Mouse (Mus musculus): ENCODE results near the gene Ankrd11.

Gene Ankrd11

DNA sequence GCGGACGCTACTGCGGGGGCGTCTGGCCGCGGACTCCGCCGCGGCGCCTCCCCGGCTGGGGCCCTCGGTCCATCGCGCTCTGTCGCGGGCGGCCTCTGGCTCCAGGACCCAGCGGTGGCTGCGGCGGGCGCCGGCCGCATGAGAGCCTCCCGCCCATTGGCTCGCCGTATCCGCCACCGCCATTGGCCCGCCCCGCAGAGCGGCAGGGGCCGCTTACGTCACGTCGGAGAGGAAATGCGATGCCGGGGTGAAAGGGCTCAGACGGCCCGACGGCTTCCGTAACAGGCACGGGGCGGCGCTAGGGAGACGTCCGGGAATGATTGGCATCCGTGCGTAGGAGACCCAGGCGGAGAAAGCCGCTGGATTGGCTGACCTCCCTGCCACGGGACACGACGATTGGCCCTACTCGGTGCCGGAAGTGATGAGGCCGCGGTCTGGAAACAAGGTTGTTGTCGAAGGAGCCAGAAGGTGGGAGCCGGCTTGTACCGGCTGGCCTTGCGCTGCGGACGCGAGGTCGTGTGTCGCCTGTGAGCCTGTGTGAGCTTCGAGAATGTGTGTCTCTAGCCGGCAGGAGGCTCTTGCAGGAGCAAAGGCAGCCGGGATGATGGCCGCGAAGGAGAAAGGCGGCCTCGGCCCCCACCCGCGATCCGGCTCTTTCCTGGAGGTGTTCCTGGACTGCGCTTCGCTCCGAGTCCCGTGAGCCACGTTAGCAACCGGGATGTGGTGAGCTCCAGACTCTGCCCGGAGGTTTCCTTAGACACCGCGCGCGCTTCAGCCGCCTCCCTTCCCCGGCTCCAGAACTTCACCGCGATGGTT is at the start of gene Ankrd11:
Gene Ankrd11 (minus strand): TSS at position 120 of the 816 bp plus-strand sequence.
- in situ Hi-C loops (cut with MboI, MseI) = no loop called here

DNA sequence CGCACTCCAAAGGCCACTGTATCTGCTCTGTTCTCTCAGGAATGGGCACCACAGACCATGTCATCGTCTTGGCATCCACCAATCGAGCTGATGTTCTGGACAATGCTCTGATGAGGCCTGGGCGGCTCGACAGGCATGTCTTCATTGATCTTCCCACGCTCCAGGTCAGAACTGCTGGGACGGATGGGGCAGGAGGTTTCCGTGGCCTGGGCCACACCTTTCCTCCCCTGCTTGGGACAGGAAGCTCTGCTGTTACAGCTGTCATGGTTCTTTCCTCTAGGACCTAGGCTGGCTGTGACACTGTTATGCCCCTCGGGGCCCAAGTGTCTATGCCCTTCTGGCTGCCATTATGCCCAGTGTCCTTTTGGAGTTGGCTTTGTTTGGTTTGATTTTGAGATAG is 45.2 kb upstream of the Ankrd11 start:
- in situ Hi-C loops (cut with MboI, MseI) = no loop called here

DNA sequence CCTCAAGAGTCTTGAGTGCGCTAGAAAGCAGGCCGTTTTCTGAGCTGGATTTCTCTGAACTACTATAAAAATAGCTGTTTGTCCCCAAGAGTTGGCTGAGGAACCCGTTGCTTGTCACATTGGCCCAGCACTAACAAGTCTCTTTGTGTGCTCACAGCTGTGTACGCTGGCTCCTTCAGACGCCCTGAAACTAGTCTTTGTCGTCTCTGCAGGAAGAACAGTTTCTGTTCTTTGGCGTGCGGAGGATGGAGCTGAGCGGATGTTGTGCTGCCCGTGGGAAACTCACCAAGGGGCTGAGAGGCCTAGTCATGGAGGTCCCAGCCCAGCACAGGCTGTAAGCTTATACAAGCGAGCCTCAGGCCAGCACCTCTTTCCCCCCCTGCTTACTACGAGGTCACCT is 41.5 kb upstream of the Ankrd11 start:
- in situ Hi-C loops (cut with MboI, MseI) = no loop called here

DNA sequence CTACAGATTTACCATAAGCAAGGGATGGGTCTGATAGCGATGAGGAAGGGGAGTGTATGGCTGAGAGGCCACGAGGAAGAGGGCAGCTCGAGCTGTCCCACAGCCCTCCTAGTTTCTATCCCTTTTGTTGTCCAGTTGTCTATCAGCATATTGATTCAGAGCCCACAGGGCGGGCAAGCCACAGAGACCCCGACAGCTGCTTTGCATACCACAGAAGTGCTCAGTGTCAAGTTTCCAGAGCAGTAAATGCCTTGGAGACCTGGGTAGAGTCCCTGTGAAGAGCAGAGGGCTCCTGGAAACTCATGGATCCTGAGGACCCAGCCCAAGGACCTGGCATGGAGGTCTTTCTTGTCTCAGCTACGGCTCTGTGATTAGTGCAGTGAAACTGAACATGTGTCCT is 40.9 kb upstream of the Ankrd11 start:
- in situ Hi-C loops (cut with MboI, MseI) = no loop called here

DNA sequence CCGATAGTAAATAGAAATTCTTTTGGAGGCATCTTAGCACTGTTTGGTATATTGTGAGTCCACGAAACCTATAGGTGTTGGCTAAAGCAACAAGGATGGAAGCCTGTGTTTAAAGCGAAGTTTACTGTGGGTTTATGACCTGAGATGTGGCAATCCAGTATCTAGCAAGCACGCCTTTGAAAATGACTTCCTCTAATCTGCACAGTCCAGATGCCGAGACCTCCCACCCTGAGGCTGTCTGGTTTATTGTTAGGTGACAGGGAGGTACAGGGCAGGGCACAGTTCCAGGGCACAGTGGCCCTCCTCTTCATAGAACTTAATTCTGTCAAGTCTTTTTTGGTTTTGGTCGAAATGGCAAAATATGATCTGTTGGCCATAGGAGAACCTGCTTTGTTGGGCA is 35.1 kb upstream of the Ankrd11 start:
- in situ Hi-C loops (cut with MboI, MseI) = no loop called here

DNA sequence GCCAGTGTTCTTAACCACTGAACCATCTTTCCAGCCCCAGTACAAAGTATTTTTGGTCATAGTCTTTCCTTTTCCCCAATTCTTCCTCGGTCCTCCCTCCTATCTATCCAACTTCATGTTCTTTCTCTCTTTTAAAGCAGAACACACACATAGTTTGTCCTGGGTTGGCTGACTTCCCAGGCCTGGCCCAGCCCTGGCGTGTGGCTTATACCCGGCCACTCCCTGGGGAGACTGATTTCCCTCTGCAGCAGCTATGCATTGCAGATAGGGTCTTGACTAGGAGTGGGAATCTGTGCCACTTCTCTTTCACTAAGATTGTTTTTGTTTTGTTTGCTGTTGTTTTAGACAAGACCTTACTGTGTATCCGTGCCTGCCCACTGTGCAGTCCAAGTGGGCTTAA is 29.1 kb upstream of the Ankrd11 start:
- in situ Hi-C loops (cut with MboI, MseI) = no loop called here

DNA sequence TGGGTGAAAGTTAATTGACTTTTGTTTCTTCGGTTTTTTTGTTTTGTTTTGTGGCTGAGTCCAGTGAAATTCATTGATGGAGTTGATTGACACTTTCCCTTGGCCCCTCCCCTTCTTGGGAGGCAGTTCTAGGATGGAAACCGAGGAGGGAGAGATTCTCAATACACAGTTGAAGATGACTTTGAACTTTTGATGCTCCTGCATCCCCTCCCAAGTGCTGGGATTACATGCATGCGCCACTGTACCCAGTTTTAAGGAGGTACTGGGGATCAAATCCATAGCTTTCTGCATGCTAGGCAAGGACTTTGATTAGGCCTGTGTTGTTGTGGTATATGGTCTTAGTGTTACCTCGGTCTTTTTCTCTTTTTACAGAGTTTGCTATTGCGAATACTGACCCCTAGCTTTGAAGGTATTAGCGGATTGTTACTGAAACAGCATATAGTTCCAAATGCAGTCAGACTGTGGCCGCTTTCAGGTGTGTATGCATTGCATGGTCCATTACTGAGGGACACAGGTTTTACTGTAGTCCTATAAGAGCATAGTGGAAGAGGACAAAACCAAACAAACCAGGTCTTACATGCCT is 24.1 kb upstream of the Ankrd11 start:
- in situ Hi-C loops (cut with MboI, MseI) = no loop called here

DNA sequence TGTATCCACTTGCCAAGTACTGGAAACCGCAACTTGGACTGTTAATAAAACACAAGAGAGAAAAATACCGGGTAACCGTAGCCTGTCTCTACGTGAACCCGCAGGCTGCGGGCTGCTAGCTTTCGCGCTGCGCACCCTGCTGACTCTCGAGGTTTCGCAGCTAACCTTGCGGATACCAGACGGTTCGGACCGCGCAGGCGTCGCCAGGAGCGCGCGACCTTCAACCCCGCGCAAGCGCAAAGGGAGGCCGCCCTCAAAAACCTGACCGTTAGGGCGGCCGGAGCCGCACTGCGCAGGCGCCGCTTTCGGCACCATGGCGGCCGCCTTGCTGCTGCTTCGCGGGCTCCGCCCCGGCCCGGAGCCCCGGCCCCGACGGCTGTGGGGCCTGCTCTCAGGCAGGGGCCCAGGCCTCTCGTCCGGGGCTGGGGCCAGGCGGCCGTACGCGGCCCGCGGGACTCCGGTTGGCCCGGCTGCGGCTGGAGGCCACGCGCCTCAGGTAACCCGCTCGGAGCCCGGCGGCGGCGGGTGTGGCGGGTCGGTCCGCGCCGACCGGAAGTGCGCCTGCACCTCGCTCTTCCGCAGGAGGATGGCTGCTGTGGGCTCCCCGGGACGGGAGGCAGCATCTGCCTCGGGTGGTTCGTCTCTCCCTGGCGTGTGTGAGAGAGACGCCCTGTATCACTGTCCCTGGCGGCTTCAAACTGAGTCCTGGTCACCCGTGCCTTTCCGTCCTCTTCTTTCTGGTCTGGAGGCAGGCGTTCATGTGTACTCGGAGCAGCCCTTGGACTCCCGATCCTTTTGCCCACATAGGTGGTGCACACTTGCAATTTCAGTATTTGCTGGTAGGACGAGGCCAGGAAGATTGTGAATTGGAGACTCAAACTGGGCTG is 23.4 kb upstream of the Ankrd11 start:
- in situ Hi-C loops (cut with MboI, MseI) = no loop called here

DNA sequence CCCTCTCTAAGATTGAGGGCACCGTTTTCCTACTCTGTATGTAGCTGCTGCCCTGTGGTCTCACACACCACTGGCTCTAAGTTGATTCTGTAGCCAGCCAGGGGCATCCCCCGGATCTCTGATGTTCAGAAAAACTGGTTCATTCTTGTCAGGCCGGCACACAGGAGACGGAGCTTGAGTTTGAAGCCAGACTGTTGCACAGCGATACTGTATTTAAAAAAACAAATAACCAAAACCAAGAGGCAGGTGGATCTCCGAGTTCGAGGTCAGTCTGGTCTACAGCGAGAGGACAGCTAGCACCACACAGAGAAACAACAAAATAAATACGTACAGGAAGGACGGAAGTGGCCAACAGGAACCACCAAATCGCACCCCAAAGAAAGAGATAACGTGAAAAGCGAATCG is 22.7 kb upstream of the Ankrd11 start:
- in situ Hi-C loops (cut with MboI, MseI) = no loop called here

DNA sequence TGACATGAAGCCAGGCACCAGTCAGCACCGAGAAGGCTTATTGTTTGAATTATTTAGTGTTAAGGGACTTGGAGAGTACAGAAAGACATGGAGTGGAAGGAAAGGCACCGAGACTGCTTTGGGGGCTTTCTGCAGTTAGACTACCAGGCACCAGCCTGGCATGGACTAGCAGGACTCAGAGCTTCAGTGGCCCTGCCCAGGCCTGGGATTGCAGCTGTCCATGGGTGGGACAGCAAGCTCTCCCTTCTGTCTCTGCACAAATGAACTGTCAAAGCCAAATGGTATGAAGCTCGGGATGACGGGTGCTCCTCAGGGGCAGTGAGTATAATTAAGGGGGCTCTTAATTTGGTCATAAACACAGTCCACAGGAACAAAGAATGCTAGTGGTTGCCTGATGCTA is 22.0 kb upstream of the Ankrd11 start:
- in situ Hi-C loops (cut with MboI, MseI) = no loop called here

DNA sequence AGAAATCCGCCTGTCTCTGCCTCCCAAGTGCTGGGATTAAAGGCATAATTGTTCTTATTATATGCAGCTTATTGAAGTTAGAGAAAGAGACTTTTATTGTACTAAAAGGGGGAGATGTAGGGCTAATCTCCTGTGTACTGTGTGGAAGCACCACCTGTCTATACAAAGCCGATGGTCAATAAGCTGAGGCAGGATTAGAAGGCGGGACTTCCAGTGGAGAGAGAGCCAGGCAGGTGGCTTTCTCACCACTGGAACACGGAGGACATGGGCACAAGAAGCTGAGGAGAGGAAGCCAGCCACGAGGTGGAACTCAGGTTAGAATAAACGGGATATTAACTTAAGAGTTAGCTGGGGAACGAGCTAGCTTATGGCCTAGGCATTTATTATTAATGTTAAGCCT is 20.6 kb upstream of the Ankrd11 start, which contains the start of gene Spg7:
Gene Spg7 (plus strand): TSS at position 222 of the 400 bp plus-strand sequence.
- in situ Hi-C loops (cut with MboI, MseI) = no loop called here

DNA sequence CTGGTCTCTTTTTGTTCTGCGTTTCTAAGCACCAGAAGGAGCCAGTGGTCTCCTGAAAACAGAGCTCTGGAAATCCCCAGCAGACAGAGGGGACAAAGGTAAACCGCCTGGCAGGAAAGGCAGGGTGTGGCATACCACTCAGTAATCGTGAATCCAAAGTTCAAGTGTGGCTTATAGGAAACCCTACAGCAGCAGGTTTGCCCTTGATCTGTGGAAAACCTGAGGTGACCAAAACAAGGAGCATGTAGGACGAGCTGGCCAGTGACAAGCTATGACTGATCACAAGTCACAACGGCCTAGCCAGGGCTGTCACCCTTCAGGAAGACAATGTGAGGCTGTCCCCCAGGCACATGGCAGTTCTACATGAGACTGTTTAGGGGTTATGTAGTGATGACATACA is 9.4 kb upstream of the Ankrd11 start:
- in situ Hi-C loops (cut with MboI, MseI) = no loop called here

DNA sequence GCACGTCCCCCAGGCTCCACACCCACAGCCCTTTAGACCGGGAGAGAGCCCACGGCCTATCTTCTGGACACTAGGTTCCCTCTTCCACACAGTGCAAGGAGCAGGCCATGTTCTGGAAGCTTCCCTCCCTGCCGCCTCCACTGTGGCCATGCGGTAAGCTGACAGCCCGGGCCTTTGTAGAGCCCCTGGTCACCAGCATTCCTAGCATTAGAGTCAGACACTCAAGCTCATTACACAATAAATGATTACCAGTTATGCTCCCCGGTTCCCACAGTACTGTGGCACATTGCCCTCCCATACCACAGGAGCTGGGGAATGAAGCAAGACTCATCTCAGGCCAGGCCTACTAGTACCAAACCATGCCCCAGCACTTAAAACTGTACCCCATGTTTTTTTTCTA is 6.3 kb upstream of the Ankrd11 start:
- in situ Hi-C loops (cut with MboI, MseI) = loop anchor here (5.0 kb wide), 1 partner anchor 54 kb away; the partner anchor contains the start of gene Rpl13

DNA sequence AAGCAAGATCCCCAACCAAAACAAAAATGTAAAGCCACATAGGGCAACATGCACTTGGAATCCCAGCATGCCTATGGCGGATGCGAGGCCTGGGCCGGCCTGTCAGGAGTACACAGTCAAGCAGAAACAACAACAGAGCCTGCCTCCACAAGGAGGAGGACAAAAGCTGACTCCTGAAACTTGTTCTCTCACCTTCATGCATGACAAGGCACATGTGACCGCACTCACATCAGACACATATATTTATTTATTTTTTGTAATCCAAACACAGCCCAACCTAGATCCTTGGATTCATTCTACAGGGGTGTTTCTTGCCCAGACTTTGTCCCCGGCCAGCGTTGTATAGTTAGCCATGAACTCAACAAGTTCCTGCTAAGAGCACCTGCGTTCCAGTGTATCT is 5.8 kb upstream of the Ankrd11 start:
- in situ Hi-C loops (cut with MboI, MseI) = loop anchor here (5.0 kb wide), 1 partner anchor 54 kb away; the partner anchor contains the start of gene Rpl13

DNA sequence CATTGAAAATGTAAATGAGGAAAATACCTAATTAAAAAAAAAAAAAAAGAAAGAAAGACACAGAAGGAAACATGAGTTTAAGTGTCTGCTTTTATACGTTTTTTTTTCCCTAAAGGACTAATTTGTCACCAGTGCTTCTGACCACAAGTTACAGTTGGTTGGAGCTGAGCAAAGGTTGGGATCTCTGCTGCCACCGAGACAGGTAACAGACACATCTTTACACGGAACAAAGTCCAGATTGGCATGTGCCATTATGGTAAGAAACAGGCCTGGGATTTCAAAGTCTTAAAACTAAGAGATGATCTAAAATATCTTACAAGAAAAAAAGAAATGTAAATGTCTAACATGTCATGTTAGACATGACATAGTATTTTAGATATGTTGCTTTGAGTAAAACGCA is 4.6 kb upstream of the Ankrd11 start:
- in situ Hi-C loops (cut with MboI, MseI) = loop anchor here (5.0 kb wide), 1 partner anchor 56 kb away; the partner anchor contains the start of gene Rpl13

DNA sequence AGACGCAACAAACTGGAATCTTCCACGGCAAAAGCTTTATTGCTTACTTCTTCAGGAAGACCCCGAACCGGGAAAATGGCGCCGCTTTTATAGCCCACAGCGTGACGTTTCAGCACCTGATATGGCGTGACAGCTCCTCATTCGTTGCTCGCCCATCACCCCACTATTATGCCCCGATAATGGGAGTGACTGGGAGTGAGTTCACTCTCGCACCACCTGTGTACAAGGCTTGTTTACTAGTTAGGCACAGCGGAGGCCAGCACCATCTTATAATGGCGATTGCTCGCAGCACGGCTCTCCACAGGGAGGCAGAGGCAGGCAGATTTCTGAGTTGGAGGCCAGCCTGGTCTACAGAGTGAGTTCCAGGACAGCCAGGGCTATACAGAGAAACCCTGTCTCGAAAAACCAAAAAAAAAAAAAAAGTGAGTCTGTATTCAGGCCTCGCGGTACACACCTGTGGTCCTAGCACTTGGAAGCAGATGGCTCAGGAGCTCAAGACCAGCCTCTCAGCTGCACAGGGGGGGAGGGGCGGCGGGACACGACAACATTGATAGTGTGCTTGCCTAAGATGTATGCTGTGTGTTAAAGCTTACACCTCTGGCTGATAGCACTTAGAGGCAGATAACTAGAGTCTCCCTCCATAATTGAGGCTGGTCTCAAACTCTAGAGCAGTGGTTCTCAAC is 2.8 kb upstream of the Ankrd11 start:
- in situ Hi-C loops (cut with MboI, MseI) = loop anchor here (5.0 kb wide), 1 partner anchor 57 kb away; the partner anchor contains the start of gene Rpl13

DNA sequence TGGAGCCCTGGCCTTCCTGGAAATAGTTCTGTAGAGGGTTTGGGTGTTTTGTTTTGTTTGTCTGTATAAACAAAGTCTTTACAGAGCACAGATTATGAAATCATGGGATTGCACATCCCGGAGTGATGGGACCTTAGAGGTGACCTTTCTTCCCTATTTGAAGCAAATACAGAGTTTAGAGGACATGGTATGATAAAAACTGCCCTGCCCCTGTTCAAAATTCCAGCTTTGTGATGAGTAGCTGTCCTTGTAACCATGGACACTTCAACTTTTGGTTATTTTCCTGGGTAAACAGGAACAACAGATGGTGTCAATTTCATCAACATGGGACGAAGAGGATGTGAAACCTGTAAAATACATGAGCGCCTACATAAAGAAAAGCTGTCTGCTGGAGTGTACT is 1.9 kb upstream of the Ankrd11 start:
- in situ Hi-C loops (cut with MboI, MseI) = no loop called here

DNA sequence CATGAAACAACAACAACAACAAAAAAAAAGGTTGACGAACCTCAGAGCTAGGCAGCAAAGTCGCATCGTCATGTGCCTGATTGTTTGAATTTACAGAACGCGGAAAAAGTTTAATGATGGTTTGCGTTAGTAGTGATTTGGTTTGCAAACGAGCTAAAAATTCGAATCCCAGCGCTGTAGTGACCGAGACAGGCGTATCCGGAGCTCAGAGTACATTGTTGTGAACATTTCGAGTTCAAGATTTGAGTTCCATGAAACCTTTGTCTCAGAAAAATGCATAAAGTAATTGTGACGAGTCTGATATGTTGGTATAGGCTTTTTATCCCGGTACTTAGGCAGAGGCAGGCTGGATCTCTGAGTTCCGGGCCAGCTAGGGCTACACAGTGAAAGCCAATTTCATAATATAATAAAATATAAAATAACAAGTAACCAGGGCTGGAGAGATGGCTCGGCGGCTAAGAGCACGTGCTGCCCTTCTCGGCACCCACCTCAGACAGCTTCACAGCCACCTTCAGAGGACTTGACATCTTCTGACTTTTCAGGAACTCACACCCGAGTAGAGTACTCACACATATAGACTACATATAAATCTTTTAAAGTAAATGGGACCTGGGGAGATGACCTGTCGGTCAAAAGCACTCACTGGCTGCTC is 1.0 kb upstream of the Ankrd11 start:
- in situ Hi-C loops (cut with MboI, MseI) = no loop called here

DNA sequence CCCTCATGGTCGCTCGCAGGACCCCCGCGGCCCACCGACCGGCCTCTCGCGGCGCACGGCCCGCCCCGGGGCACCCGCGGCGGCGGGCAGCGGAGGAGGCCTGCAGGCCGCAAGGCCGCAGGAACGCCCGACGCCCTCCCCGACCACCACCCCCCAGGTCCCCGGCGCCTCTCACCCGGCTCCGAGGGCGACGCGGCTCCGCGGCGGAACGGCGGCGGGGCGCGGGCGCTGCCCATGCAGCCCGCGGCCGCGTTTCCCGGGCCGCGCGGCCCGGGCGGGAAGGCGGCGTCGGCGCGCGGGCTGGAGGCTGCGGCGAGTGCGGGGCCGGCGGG is 337 bp downstream of the Ankrd11 start:
- in situ Hi-C loops (cut with MboI, MseI) = no loop called here

DNA sequence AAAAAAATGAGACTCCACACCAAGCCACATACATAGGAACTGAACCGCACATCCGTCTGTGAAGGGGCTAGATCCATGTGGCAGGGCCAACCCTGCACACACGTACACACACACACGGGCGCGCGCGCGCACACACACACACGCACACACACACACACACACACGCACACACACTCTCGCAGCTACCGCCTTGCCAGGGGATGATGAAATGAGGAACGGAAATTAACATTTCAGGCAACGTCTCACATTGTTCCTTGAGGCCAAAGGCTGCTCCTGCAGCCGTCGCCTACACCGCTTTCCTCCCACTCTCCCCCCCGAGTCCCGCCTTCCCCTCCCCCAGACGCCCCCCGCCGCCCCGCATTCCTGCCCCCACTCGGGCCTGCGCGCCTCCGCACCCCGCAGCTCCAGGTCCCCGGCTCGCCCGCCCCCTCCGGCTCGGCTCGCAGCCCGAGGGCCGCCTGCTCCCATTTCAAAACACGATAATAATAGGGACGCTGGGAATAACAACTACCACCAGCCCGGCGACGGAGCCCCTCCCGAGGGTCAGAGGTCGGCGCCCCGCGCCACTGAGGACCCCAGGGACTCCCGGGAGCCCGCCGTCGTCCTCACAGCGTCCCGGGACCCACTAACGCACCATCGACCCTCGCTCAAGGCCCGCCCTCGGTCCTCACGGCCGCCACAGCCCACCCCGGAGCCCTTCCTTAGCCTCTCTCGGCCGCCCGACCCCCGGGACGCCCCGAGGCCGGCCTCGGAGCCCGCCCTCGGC is 886 bp downstream of the Ankrd11 start:
- in situ Hi-C loops (cut with MboI, MseI) = no loop called here

Measured in T-helper 2 cell (primary cell).